Mouse (Mus musculus) heart, postnatal 25 days (tissue): Measurements from ENCODE around the gene Syde1. TPM values are rescaled to one million over a fixed set of nuclear protein-coding genes. Genes with fewer than 3 reads are reported as not detected.

Source experiments
- DNase-seq: peaks from one replicate; pipeline ENCODE4 v3.0.0; 2022; ENCODE audit warnings: low spot score
- intact Hi-C: fragments of 180-260 bp; cut with DNase I; formaldehyde crosslinking; loops from one replicate; pipeline ENCODE4 v1.15.1; 2025
- total RNA-seq, 2 experiments: library from RNA; stranded (reverse); gene quantifications; 2 replicates each; pipeline ENCODE4 v1.2.3; 2021

Gene Syde1
- total RNA-seq, 2 experiments from 2014 or later, result 12.8 to 13.7 TPM

- intact Hi-C loops, result no loop called here
Observed at GRCm38 (mm10) chr10:78578204-78578603, 13.6 kb downstream of the Syde1 start.

GRCm38 (mm10) chr10:78576435-78577184, 15.2 kb downstream of the Syde1 start:
- DNase-seq, result no peak
- intact Hi-C loops, result loop anchor here (2.0 kb wide), 1 partner anchor 14 kb away; the partner anchor contains the start of gene Syde1

More at GRCm38 (mm10) chr10:78578204-78578603, 13.6 kb downstream of the Syde1 start:
- DNase-seq, result no peak

GRCm38 (mm10) chr10:78575690-78576089, 16.1 kb downstream of the Syde1 start:
- intact Hi-C loops, result loop anchor here (2.0 kb wide), 1 partner anchor 15 kb away; the partner anchor contains the start of gene Syde1

GRCm38 (mm10) chr10:78575105-78575632, 16.6 kb downstream of the Syde1 start:
- intact Hi-C loops, result no loop called here
- DNase-seq, result no peak

More at GRCm38 (mm10) chr10:78575690-78576089, 16.1 kb downstream of the Syde1 start:
- DNase-seq, result no peak

- intact Hi-C loops, result loop anchor here (5.0 kb wide), 1 partner anchor 112 kb away; the partner anchor contains the start of gene Pdxk
- peak; percentile 90 for DNase-seq
Observed at GRCm38 (mm10) chr10:78574250-78575104, 17.3 kb downstream of the Syde1 start, which contains the start of gene Ilvbl. Ilvbl (plus strand) TSS chr10:78574346.

GRCm38 (mm10) chr10:78573226-78573625, 18.5 kb downstream of the Syde1 start:
- intact Hi-C loops, result loop anchor here (5.0 kb wide), 1 partner anchor 111 kb away; the partner anchor contains the start of gene Pdxk
- no peak for DNase-seq

- intact Hi-C loops, result loop anchor here (5.0 kb wide), 1 partner anchor 109 kb away; the partner anchor contains the start of gene Pdxk
- no peak for DNase-seq
Observed at GRCm38 (mm10) chr10:78570897-78571296, 20.9 kb downstream of the Syde1 start.

GRCm38 (mm10) chr10:78570416-78570815, 21.3 kb downstream of the Syde1 start:
- intact Hi-C loops, result loop anchor here (5.0 kb wide), 1 partner anchor 108 kb away; the partner anchor contains the start of gene Pdxk
- DNase-seq, result no peak

- no peak for DNase-seq
- intact Hi-C loops, result loop anchor here (5.0 kb wide), 1 partner anchor 107 kb away; the partner anchor contains the start of gene Pdxk
Observed at GRCm38 (mm10) chr10:78569686-78570085, 22.1 kb downstream of the Syde1 start.

- DNase-seq, result no peak
- intact Hi-C loops, result no loop called here
Observed at GRCm38 (mm10) chr10:78569191-78569590, 22.6 kb downstream of the Syde1 start.

GRCm38 (mm10) chr10:78565070-78565469, 26.7 kb downstream of the Syde1 start:
- intact Hi-C loops, result no loop called here
- DNase-seq, result no peak

- intact Hi-C loops, result loop anchor here (1.0 kb wide), 1 partner anchor 64 kb away; no protein-coding TSS in a partner anchor
- DNase-seq, result no peak
Observed at GRCm38 (mm10) chr10:78540943-78541342, 50.8 kb downstream of the Syde1 start.

Other genes starting within 250 kb of the Syde1 start
- gene Agpat3, start 239.5 kb downstream of the Syde1 start, total RNA-seq, result 100 to 1,000 TPM; 204 to 227 TPM
- gene Rrp1, start 178.9 kb downstream of the Syde1 start, total RNA-seq, result 100 to 1,000 TPM in 1 of 2 experiments, 10 to 100 TPM in 1; 92.7 to 102 TPM
- gene Cstb, start 166.3 kb downstream of the Syde1 start, total RNA-seq, result 10 to 100 TPM; 23.7 to 28.4 TPM
- gene Pdxk, start 127.0 kb downstream of the Syde1 start, total RNA-seq, result 10 to 100 TPM in 1 of 2 experiments, 1 to 10 TPM in 1; 9.3 to 12.0 TPM
- not detected for gene Olfr1358, start 74.5 kb downstream of the Syde1 start, total RNA-seq
- 10 to 100 TPM; 32.9 to 34.9 TPM for gene Ilvbl, start 17.6 kb downstream of the Syde1 start, total RNA-seq
- not detected for gene Olfr1357, start 26.1 kb upstream of the Syde1 start, total RNA-seq
- not detected for gene Casp14, start 126.3 kb upstream of the Syde1 start, total RNA-seq
- gene Ccdc105, start 161.1 kb upstream of the Syde1 start, total RNA-seq, result not detected
- not detected for gene Slc1a6, start 188.5 kb upstream of the Syde1 start, total RNA-seq